Mouse (Mus musculus): ENCODE measurements around the gene Uimc1. TPM values are rescaled to one million over a fixed set of nuclear protein-coding genes. Genes with fewer than 3 reads are reported as not detected.
A peak's percentile ranks its signal among the peaks of the same experiment; 100 is the strongest.

Uimc1 gene
- total RNA-seq, 2 experiments from 2014 or later: 28.9 to 30.9 TPM

DNA sequence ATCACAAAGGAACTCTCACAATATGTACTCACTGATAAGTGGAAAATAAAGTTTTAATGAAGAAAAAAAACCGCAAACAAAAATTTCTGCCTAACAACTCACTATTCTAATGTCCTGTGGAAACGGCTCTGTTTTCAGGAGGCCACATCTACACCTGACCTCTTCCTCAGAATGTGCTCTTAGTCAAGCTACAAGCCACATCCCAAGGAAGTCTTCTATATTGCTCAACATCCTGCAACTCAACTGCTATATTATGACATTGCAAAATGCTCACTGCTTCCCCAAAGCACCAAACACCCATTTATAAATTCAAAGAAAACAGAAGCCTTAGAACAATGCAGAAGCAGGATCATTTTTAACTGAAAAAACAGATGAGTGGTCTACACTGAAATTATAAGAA, 60.1 kb downstream of the Uimc1 start:
- no peak for DNase-seq

DNA sequence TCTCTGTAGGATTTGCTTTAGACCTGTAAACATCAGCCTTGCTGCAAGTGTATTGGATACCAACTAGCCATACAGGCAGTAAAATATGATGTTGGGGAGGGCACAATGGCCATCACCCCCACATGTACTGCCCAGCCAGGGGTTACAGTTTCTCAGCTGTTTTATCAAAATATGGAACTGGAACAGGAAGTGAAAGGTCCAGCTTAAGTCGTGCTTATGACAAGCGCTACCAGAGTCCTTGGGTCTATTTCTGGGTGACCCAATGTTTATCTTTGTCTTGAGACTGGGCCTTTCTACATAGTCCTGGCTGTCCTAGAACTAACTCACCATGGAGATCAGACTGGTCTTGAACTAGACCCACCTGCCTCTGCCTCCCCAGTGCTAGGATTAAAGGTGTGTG, 75.9 kb downstream of the Uimc1 start:
- no peak for DNase-seq

GRCm38 (mm10) chr13:55022715-55023114, 77.4 kb downstream of the Uimc1 start:
- no peak for DNase-seq

DNA sequence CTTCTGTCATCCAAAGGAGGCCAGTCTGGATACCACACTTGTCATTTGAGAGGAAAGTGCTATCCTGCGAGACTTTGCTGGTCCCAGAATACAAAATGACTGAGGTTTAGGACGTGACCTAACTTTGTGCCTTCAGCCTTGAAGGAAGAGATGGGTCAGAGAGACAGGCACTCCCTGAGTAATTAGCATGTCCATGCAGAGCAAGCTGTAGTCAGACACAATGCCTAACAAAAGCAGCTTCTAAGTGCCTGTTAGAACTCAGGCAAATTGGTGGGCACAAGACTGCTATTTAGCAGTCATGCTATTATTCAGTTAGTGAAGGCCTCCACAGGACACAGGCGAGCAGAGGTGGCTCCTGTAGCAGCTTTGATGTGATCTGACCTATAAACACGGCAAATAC, 77.8 kb downstream of the Uimc1 start:
- no peak for DNase-seq

- no peak for DNase-seq
Measured at GRCm38 (mm10) chr13:55021194-55021779, 78.8 kb downstream of the Uimc1 start, which contains the start of gene Hk3. TSS of gene Hk3 (minus strand) at chr13:55021385.

GRCm38 (mm10) chr13:55020051-55020450, 80.0 kb downstream of the Uimc1 start:
- DNase-seq: no peak

DNA sequence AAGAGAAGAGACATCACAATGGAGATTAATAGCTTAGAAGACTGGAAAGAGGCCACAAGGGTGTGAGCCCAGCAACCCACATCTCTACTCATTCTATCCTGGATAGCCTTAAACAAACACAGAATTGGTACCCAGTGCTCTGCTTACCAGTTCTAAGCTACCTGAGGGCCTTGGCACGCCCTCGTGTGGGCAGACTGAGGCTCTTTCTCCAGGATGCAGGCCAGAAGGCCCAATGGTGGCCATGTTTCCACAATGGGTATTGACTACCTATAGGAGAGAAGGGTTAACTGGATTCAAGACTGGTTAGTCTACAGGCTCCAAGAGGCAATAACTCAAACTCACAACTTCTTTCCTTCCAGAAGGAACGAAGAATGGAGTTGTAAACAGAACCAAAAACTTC, 80.9 kb downstream of the Uimc1 start:
- DNase-seq: no peak

- DNase-seq: no peak
Measured at GRCm38 (mm10) chr13:55018700-55019099, 81.4 kb downstream of the Uimc1 start.

- DNase-seq: no peak
Measured at GRCm38 (mm10) chr13:55017898-55018599, 82.1 kb downstream of the Uimc1 start.

- no peak for DNase-seq
Measured at GRCm38 (mm10) chr13:55017154-55017897, 82.8 kb downstream of the Uimc1 start.

DNA sequence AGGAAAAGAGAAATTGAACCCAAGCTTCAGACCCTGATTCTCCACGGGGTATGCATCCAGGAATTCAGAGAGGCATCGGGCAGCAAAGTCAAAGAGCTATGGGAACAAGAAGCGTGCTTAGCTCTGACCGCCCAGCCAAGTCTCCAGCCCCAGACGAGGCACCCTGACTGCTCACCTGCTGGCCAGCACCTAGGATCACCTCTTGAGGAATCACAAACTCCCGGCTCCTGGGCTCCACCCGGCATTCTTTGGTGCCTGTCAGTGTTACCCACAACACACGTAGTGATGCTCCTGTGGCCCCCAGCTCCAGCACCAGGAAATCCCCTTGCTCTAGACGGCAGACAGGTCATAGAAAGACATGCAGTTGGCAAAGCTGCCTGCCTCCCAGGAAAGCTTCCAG, 85.6 kb downstream of the Uimc1 start:
- DNase-seq: no peak

DNA sequence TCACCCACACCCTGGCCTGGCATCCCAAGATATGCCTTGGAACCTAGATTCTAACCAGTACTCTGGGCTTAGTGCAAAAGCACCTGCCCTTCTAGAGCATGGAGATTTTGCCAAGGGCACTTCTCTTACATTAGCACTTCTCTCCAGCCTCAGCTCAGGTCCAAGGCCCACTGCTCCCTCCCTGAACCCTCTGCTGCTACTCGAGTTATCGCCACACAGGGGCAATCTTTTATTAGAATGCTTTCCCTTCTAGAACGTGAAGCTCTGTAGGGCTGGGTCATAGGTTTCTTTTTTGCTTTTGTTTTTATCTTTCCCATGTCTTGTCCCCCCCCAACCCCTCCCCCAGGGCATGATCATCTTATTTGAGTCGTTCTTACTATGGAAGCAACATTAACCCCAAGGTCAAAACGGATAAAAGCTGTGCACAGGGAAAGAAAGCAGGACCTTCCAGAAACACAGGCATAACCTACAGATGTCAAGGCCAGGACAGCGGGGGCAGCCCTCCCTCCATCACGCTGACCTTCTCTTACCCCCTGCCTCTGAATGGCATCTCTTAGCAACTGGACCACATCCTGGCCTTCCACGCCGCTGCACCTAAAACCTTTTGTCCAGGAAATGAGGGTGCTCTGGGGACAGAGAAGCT, 86.3 kb downstream of the Uimc1 start:
- DNase-seq: no peak

DNA sequence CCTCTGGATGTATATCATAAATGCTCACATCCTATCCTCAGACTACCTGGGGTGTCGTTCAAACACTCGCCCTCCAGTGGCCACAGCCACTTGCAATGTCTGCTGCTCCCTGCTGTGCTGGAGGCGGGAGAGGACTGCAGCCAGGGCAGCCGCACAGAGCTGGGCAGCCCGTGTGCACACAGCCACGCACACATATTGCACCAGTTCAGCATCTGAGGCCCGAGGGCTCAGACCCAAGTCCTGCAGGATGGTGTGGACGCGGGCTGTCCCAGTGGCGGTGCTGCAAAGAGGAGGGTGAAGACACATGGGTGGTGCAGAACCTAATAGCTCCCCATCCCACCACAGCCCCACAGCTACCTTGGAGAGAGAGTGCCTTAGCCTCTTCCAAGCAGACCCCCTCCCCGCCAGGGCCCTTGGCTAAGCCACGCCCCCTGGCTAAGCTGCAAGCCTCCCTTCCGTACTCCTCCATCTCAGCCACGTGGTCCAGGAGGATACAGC, 88.1 kb downstream of the Uimc1 start:
- DNase-seq: no peak

- no peak for DNase-seq
Measured at GRCm38 (mm10) chr13:55011103-55011502, 89.0 kb downstream of the Uimc1 start.

DNA sequence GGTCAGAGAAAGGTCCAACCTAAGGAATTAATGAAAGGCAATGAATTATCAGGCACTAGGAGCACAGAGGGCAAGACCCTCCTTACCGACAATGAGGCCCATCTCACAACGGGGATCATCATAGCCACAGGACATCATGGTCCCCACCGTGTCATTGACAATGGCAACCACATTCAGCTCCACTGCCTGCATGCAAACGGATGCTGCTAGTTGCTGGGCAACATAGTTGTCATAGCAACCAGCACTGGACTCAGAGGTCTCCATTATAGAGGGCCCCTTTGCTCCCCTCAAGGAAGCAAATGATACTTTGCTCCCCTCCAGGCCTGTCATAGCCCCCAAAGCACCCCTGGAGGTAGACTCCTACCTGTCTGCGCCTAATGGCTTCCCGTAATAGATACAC, 91.5 kb downstream of the Uimc1 start:
- no peak for DNase-seq

DNA sequence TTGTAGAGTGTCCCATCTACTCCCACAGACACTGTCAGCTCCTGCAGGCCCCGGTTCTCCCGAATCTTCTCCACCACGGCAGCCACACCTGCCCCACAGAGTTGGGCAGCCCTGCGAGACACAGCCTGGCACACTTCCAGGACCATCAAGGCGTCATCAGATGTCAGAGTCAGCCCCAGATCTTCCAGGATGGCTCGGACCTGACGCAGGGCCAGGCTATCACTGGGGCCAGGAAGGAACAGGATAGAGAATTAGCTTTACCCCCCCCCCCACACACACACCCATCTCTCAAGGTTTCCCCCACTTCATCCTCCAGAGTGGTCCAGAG, 93.7 kb downstream of the Uimc1 start:
- DNase-seq: no peak

DNA sequence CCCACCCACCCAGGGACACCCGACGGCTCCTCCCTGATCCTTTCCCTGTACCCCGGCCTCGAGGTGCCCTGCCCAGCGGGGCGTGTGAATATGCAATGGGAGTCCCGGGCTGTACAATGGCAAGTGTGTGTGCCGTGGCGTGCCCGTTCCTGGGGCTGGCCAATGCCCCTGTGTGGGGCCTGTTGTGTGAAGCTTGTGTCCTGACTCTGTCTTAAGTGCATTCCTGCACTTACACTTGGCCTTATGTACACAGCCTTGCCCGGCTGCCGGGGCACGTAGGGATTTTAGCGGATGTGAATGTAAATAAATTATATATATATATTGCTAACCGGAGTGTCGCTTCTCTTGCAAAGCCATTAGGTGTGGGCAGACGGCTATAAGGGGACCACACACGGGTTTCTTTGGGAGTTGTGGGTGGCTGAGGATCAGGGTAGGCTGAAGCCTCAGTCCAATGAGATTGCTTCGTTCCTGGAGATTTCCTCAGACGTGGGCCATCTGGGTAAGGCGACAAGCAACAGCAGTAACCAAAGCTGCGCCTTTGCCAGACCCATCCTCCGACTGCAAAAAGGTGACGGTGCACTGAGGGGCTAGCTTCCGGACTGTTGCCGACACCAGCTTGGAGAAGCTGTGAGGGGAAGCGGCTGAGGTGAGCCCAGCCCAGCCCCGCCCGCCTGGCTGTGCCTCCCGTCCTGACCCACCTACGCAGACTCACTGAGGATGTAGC, 94.2 kb downstream of the Uimc1 start:
- no peak for DNase-seq

DNA sequence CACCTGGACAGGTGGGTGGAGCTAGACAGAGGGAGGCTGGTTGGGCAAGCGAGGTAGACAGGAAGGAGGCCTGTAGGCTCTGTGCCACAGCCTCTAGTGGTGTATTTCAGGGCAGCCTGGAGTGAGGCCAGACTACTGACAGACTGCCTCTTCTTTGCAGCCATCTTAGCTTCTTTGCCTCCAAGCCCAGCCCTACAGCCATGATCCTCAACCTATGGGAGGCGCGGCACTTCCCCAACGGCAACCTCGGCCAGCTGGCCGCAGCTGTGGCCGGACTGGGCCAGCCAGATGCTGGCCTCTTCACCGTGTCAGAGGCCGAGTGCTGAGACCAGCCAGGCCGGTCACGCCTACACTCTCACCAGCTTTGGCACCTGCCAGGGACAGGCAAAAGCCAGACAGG, 95.5 kb downstream of the Uimc1 start:
- DNase-seq: peak; percentile 53

GRCm38 (mm10) chr13:55002090-55002489, 98.0 kb downstream of the Uimc1 start:
- no peak for DNase-seq

DNA sequence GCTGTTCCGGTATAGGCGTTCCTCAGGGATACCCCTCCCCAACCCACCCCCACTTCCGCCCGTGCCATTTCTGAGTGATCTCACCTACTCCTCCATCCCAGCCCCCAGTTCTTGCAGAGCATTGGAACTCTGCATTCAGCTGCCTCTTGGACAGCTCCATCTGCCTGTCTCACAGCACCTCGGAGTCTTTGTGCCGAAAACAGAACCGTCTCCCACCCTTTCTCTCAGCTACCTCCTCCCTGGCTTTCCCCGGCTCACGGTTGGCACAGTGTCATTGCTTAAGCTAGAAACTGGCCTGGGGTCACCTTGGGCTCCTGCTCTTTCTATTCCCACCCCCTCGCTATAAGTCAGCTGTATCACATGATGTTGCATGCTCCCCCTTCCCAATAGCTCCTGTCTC, 99.7 kb downstream of the Uimc1 start:
- DNase-seq: no peak

DNA sequence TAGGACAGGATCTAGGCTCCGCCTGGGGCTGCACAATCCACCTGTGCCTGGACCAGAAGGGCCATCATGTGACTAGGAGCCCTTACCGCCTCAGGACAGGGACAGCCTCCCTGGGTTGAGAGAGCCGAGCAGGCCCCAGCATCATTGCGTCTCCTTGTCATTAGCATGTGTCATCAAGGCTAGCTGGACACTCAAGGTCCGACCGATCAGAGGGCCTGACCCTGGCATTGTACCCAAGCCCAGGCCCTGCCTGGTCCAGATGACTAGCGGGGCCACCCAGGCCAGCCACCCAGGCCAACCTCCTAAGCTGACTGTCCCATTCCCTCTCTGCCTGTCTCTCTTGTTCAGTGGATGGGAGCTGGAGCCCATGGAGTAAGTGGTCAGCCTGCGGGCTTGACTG, 102.5 kb downstream of the Uimc1 start:
- no peak for DNase-seq

GRCm38 (mm10) chr13:54995161-54995560, 104.9 kb downstream of the Uimc1 start:
- DNase-seq: no peak

DNA sequence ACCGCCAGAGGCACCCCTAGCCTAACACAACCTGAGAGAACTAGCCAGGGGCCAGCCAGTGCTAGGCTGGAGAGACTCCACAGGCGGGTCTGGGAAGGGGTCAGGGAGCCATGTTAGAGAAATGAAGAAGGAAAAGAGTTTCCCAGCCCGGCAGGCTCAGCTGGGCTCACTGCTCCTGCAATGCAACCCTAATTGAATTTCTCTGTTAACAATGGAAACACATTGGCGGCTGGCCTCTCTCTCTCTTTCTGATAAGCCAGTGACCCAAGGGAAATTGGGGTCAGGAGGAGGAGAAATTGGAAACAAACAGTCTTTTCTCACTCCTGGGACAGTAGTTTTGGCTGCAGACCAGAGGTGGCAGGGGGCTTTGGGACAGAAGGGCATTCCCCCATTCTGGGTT, 105.5 kb downstream of the Uimc1 start:
- no peak for DNase-seq
